Mouse (Mus musculus): ENCODE measurements around the gene Gpr108. TPM values are rescaled to one million over a fixed set of nuclear protein-coding genes. Genes with fewer than 3 reads are reported as not detected.
A peak's percentile ranks its signal among the peaks of the same experiment; 100 is the strongest.

Gene Gpr108
- polyA plus RNA-seq, 1 experiment: 29.7 TPM

DNA sequence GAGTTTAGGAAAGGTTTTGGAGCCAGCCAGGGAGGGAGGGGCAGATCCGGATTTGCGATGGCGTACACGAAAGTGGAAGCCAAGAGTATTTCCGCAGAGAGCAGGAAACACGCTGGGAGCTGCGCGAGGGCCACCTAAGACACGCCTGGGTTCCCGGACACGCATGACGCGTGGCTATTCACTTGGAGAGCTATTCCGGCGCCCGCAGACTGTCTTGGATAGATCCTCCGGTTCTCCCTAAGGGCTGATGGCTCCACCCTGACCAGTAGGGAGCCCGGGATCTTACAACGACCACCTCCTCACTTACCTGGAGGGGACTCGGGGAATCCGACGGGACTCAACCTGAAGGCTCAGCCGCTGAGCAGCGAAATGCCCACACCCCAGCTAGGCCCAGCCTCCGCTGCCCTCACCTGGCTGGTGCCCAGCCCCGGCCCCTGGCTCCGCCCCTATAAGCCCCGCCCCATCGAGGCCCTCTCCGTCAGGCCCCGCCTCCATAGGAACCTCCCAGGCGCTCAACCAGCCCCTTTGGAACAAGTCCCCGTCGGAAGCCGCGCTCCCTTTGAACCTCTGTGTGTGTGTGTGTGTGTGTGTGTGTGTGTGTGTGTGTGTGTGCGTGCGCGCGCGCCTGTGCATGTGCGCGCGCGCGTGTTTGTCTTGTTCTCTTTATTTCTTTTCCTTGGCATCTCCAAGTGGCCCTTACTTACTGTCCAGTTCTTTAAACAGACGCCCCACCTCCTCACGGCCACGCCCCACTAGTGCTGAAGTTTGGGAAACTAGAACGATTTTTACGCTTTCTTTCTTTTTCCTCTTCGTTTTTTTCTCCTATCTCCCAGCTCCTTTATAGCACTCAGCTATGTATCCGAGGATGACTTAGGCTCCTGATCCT is 27.1 kb upstream of the Gpr108 start:
- H3K4me1 ChIP-seq (ENCODE audit: control insufficient read depth, insufficient read depth, low read length): peaks cover 1% of the 10 kb centered on the region; the same call in 1 of the 2 replicates
- H3K27ac ChIP-seq (ENCODE audit: insufficient read depth, low read length): peak overlapping the region; percentile 89
- 0 out of 2 replicates have a peak, but pooled peaks have one; percentile 6 for TF ChIP-seq POLR2A (IDR thresholded peaks at IDR 0.05; ENCODE audit: extremely low read depth, insufficient read depth, low read length)
- TF ChIP-seq CTCF (IDR thresholded peaks at IDR 0.05; ENCODE audit: extremely low read depth, insufficient read depth, low read length): no peak
- H3K4me3 ChIP-seq (ENCODE audit: insufficient read depth, low read length): peak overlapping the region; percentile 86

DNA sequence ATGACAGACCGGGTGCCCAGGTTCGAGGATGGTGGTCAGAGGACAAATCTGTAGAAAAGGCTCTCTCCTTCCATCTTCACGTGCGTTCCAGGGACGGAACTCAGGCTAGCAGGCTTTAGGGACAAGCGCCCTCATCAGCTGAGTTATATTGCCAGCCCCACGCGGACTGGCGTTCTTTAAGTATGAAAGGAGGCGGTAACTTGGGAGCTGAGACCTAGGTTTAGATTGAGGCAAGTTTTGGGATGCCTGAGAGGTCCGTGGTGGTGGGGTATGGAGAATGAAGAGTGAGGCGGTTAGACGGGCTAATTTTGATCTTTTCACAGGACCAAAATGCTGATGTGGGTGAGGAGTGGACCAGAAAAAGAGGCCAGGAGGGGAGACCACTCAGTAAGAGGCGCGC is 26.4 kb upstream of the Gpr108 start:
- H3K4me3 ChIP-seq (ENCODE audit: insufficient read depth, low read length): peak overlapping the region; percentile 86
- no peak for TF ChIP-seq CTCF (IDR thresholded peaks at IDR 0.05; ENCODE audit: extremely low read depth, insufficient read depth, low read length)
- TF ChIP-seq POLR2A (IDR thresholded peaks at IDR 0.05; ENCODE audit: extremely low read depth, insufficient read depth, low read length): no peak
- peak overlapping the region; percentile 89 for H3K27ac ChIP-seq (ENCODE audit: insufficient read depth, low read length)
- H3K4me1 ChIP-seq (ENCODE audit: control insufficient read depth, insufficient read depth, low read length): peaks cover 1% of the 10 kb centered on the region; the same call in 1 of the 2 replicates

DNA sequence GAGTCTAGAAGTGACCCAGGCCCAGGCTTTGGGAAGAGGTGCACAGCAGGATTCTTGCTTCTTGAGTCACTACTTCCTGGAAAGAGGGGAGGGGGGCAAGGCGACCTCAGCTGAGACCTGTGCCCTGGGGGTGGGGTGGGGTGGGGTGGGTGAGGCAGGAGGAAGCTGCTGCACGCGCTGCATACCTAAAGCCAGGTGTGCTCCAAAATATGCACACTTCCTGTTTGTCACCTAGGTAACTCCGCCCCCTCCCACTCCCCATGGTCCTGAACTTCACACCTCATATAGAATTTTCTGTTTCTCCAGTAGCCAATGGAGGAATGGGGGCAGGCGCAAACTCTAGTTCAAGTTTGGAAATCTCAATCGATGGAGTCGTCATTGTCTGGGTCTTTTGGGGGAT is 25.6 kb upstream of the Gpr108 start:
- Histone ChIP-seq H3K4me3 (ENCODE audit: insufficient read depth, low read length) (no peak overlapping the region), H3K27ac (ENCODE audit: insufficient read depth, low read length) (no peak overlapping the region), H3K4me1 (ENCODE audit: control insufficient read depth, insufficient read depth, low read length) (peaks cover 1% of the 10 kb centered on the region; the same call in 1 of the 2 replicates)
- TF ChIP-seq CTCF (IDR thresholded peaks at IDR 0.05; ENCODE audit: extremely low read depth, insufficient read depth, low read length) (no peak), POLR2A (IDR thresholded peaks at IDR 0.05; ENCODE audit: extremely low read depth, insufficient read depth, low read length) (no peak)

DNA sequence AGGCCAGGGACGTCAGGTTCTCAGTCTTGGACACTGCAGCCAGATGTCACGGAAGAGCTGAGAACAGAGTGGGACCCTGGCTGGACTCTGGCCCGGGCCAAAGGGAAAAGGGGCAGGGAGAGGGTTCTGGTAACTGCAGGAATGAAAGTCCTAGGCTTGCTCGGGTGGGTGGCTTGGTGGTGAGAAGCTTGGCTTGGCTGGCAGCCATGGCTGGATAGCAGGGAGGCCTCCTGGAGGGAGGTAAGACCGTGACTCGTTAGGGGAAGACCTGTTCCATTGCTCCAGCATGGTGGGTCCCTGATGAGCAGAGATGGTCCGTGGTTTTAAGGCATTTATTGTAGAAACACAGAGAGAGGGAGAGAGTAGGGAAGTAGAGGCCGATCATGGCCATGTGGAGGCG is 23.1 kb upstream of the Gpr108 start:
- H3K4me3 ChIP-seq (ENCODE audit: insufficient read depth, low read length): no peak overlapping the region
- TF ChIP-seq POLR2A (IDR thresholded peaks at IDR 0.05; ENCODE audit: extremely low read depth, insufficient read depth, low read length) (no peak), CTCF (IDR thresholded peaks at IDR 0.05; ENCODE audit: extremely low read depth, insufficient read depth, low read length) (no peak)
- no peak overlapping the region for H3K27ac ChIP-seq (ENCODE audit: insufficient read depth, low read length)
- peaks cover 1% of the 10 kb centered on the region; the same call in 1 of the 2 replicates for H3K4me1 ChIP-seq (ENCODE audit: control insufficient read depth, insufficient read depth, low read length)

DNA sequence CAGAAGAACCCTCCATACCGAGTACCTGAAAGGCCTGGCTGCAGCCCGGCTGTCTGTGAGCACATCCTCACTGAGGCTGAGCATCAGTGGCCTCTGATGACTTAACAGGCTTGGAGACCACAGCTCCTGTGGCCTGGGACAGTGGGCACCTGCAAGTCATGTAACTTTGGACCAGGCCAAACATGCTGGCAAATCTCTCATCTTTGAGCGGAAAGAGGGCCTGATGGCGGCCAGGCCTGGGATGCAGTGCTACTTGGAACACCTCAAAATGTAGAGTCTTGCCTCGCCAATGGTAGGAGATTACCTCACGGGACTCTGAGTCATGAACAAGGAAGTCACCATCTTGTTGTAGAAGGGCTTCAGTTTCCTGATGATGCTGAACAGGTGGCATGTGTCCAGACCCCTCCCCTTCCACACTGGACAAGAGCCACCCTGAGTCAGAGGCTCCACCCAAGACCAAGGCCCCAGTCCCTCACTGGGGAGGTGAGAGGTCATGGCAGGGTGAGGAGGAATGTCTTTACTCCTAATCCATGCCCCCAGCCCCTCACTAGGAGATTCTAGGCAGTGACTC is 19.4 kb upstream of the Gpr108 start:
- TF ChIP-seq CTCF (IDR thresholded peaks at IDR 0.05; ENCODE audit: extremely low read depth, insufficient read depth, low read length) (no peak), POLR2A (IDR thresholded peaks at IDR 0.05; ENCODE audit: extremely low read depth, insufficient read depth, low read length) (no peak)
- H3K4me3 ChIP-seq (ENCODE audit: insufficient read depth, low read length): no peak overlapping the region
- no peak overlapping the region for H3K27ac ChIP-seq (ENCODE audit: insufficient read depth, low read length)
- no peaks in the 10 kb centered on the region for H3K4me1 ChIP-seq (ENCODE audit: control insufficient read depth, insufficient read depth, low read length)

DNA sequence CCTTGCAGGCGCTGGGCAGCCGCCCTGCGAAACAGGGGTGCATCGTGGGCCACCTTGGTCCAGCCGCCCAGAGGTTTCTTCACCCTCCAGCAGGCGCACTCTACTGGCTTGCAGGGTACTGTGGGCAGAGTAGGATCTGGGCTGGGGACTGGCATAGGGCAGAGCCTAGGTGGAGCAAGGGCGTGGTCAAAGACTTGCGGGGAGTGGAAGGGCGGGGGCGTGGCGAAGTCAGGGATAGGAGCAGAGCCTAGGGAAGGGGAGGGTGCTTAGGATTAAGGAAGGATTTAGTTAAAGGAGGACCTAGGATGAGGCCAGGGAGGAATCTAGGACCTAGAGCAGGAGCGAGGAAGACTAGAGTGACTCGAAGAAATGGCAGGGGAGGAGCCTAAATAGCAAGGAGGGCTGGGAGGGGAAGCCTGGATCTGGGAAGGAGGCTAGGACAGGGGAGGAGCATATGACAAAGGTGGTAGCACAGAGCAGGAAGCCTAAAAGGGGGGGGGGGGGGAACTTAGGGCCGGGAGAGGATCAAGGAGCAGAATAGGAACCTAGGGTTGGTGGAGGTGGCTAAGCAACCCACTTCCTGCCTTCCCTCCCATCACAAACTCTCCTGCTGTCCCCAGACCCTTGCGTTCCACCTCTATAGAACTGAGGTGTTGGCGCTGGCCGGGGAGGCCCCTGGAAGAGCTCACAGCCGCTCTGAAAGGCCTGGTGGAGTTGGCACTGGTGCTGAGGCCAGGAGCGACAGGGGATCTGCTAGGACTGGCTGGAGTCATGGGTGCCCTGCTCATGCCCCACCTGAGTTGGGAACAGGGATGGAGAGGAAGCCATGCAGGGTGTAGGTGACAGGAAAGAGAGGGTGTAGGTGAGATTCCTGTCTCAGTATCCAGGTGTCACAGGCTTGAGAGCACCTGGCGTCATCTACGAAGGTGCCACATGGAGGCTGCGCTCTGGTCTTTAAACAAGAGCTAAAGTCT is 17.0 kb upstream of the Gpr108 start:
- no peak for TF ChIP-seq CTCF (IDR thresholded peaks at IDR 0.05; ENCODE audit: extremely low read depth, insufficient read depth, low read length)
- no peak for TF ChIP-seq POLR2A (IDR thresholded peaks at IDR 0.05; ENCODE audit: extremely low read depth, insufficient read depth, low read length)
- Histone ChIP-seq H3K27ac (ENCODE audit: insufficient read depth, low read length) (no peak overlapping the region), H3K4me3 (ENCODE audit: insufficient read depth, low read length) (no peak overlapping the region), H3K4me1 (ENCODE audit: control insufficient read depth, insufficient read depth, low read length) (no peaks in the 10 kb centered on the region)

DNA sequence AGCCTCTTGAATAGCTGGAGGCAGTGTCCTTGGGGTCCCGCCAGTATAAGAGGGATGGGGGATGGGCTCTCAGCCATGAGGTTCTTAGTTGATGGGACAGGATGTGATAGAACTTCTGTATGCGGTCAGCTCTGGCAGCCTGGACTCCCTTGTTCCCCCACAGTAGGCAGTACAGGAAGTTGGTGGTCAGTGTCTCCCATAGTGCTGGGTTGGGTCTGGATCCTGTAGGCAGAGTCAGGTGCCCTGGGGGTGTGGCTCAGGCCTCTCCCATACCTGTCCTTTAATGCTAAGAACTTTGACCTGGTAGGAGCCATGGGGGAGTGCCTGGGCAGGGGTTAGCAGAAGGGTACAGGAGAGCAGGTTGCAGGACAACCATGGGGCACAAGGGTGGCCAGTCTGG is 15.9 kb upstream of the Gpr108 start:
- Histone ChIP-seq H3K4me1 (ENCODE audit: control insufficient read depth, insufficient read depth, low read length) (no peaks in the 10 kb centered on the region), H3K4me3 (ENCODE audit: insufficient read depth, low read length) (no peak overlapping the region), H3K27ac (ENCODE audit: insufficient read depth, low read length) (no peak overlapping the region)
- TF ChIP-seq POLR2A (IDR thresholded peaks at IDR 0.05; ENCODE audit: extremely low read depth, insufficient read depth, low read length) (no peak), CTCF (IDR thresholded peaks at IDR 0.05; ENCODE audit: extremely low read depth, insufficient read depth, low read length) (no peak)

DNA sequence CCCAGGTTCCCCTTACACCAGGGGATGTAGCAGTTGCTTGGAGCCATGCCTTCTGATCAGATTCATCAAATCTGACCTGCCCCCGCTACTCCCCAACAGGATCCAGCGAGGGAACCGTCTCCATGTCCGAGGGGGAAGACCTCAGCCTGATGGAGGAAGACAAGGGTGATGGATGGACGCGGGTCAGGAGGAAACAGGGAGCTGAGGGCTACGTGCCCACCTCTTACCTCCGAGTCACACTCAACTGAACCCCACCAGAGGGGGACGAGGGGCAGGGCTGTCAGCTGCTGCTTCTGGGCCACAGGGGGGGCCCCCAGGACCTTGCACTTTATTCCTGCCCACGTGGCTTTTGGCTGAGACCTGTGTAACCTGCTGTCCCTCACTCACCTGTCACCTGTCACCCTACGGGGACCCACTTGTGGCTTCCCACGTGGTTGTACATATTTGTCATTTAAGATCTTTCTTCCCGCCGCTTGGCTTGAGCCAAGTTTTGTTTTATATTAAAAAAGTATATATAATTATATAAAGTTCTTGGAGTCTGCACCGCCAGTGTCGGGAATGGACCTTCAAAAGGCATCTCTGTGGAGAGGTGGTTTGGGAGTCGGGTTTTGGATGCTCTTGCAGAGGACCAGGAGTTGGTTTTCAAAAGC is 14.8 kb upstream of the Gpr108 start:
- Histone ChIP-seq H3K4me1 (ENCODE audit: control insufficient read depth, insufficient read depth, low read length) (no peaks in the 10 kb centered on the region), H3K4me3 (ENCODE audit: insufficient read depth, low read length) (no peak overlapping the region), H3K27ac (ENCODE audit: insufficient read depth, low read length) (no peak overlapping the region)
- TF ChIP-seq POLR2A (IDR thresholded peaks at IDR 0.05; ENCODE audit: extremely low read depth, insufficient read depth, low read length): no peak

DNA sequence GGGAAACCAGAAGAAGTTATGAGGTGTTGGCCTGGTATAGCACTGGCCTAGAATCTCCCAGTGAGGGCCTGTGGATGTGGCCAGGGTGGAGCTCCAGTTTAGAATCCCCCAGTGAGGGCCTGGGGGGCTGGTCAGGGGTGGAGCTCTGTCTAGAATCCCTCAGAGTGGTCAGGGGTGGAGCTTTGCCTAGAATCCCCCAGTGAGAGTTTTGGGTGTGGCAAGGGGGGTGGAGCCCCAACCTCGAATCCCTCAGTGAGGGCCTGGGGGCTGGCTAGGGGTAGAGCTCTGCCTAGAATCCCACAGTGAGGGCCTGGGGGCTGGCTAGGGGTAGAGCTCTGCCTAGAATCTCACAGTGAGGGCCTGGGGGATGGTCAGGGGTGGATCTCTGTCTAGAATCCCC is 13.6 kb upstream of the Gpr108 start:
- no peaks in the 10 kb centered on the region for H3K4me1 ChIP-seq (ENCODE audit: control insufficient read depth, insufficient read depth, low read length)
- H3K4me3 ChIP-seq (ENCODE audit: insufficient read depth, low read length): no peak overlapping the region
- no peak for TF ChIP-seq CTCF (IDR thresholded peaks at IDR 0.05; ENCODE audit: extremely low read depth, insufficient read depth, low read length)
- TF ChIP-seq POLR2A (IDR thresholded peaks at IDR 0.05; ENCODE audit: extremely low read depth, insufficient read depth, low read length): no peak
- no peak overlapping the region for H3K27ac ChIP-seq (ENCODE audit: insufficient read depth, low read length)

All from cortical plate, adult 2 months (tissue).